Comparison of ENCODE assay signal across 27 mouse cellular contexts in the genomic region with DNA sequence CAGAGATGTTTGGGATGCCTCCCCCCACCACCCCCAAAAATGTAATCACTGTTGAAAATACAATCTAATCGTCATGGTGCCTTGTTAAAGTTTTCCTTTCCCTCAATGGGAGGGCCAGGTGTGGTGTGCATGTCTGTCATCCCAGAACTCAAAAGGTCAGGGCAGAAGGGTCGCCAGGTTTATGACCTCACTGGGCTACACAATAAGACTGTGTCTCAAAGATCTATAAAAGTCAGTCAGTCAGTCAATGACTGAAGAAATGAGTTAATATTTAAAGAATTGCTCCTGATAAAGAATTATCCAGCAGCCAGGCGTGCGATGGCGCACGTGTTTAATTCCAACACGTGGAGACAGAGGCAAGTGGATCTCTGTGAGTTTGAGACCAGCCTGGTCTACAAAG.
DNase-seq lines count a peak whose midpoint lies in the region; ATAC-seq and TF ChIP-seq lines count a peak whose summit lies in the region.
"Had no signal": no experiment of that assay in that cellular context is flagged by ENCODE, and none has a peak within 500 bp of the region (broad histone marks: within the 10 kb centered on the region; RNA-seq: fewer than 3 reads in every experiment).

No protein-coding gene starts in this region.

- no peaks in the 10 kb centered on the region for H3K27me3 ChIP-seq in liver, adult 2 months (ENCODE audit: control insufficient read depth, insufficient read depth, low read length)
- H3K27me3 ChIP-seq in liver, embryonic 11.5 days (replicated peaks; ENCODE audit: control insufficient read depth, insufficient read depth, low read length): no peaks in the 10 kb centered on the region
- H3K27me3 ChIP-seq in intestine, embryonic 14.5 days (replicated peaks; ENCODE audit: control insufficient read depth, insufficient read depth, low read length): no peaks in the 10 kb centered on the region
- H3K27me3 ChIP-seq in intestine, embryonic 15.5 days (replicated peaks): no peaks in the 10 kb centered on the region
- H3K27me3 ChIP-seq: forebrain, embryonic 13.5 days; heart, embryonic 13.5 days had no signal

- 24% methylated on average over 7 of the region's 7 CpGs for WGBS in liver, adult 2 months
- WGBS in liver, embryonic 11.5 days: 75% methylated on average over 7 of the region's 7 CpGs
- WGBS in intestine, embryonic 14.5 days: 74% methylated on average over 7 of the region's 7 CpGs
- 55% methylated on average over 7 of the region's 7 CpGs for WGBS in intestine, embryonic 15.5 days

- no peak overlapping the region for H3K4me3 ChIP-seq in liver, adult 2 months (ENCODE audit: insufficient read depth, low read depth, low read length)
- no peak overlapping the region for H3K4me3 ChIP-seq in liver, embryonic 11.5 days (ENCODE audit: low read depth, low read length)
- no peak overlapping the region for H3K4me3 ChIP-seq in intestine, embryonic 14.5 days (ENCODE audit: low read depth, low read length)
- H3K4me3 ChIP-seq in intestine, embryonic 15.5 days (replicated peaks): no peak overlapping the region
- H3K4me3 ChIP-seq: embryonic facial prominence, embryonic 10.5 days; embryonic facial prominence, embryonic 13.5 days; erythroblast, embryonic 14.5 days; forebrain, embryonic 13.5 days; heart, adult 2 months; heart, embryonic 10.5 days; heart, embryonic 13.5 days had no signal

- peak overlapping the region; percentile 42 for H3K27ac ChIP-seq in liver, adult 2 months (replicated peaks; ENCODE audit: insufficient read depth, low read depth, low read length)
- H3K27ac ChIP-seq in liver, embryonic 11.5 days (ENCODE audit: low read depth, low read length): no peak overlapping the region
- no peak overlapping the region for H3K27ac ChIP-seq in intestine, embryonic 14.5 days (ENCODE audit: low read depth)
- H3K27ac ChIP-seq in intestine, embryonic 15.5 days: no peak overlapping the region
- H3K27ac ChIP-seq: embryonic facial prominence, embryonic 10.5 days; embryonic facial prominence, embryonic 13.5 days; forebrain, embryonic 13.5 days; heart, adult 2 months; heart, embryonic 10.5 days; heart, embryonic 13.5 days; hindbrain, embryonic 14.5 days had no signal

- H3K79me2 ChIP-seq in liver, adult 2 months (ENCODE audit: control insufficient read depth, insufficient read depth, low read length): peaks cover 10% of the 10 kb centered on the region; the same call in 1 of the 2 replicates

- no peak overlapping the region for H3K4me2 ChIP-seq in liver, embryonic 11.5 days
- no peak overlapping the region for H3K4me2 ChIP-seq in intestine, embryonic 14.5 days (ENCODE audit: low read length)
- H3K4me2 ChIP-seq in intestine, embryonic 15.5 days (replicated peaks): no peak overlapping the region
- H3K4me2 ChIP-seq: embryonic facial prominence, embryonic 13.5 days; forebrain, embryonic 13.5 days; heart, embryonic 13.5 days; hindbrain, embryonic 14.5 days had no signal

- no peak overlapping the region for H3K9ac ChIP-seq in liver, adult 2 months (ENCODE audit: low read depth, low read length)
- no peak overlapping the region for H3K9ac ChIP-seq in liver, embryonic 11.5 days (ENCODE audit: low read depth, low read length)
- no peak overlapping the region for H3K9ac ChIP-seq in intestine, embryonic 14.5 days (ENCODE audit: low read length)
- no peak overlapping the region for H3K9ac ChIP-seq in intestine, embryonic 15.5 days
- H3K9ac ChIP-seq: embryonic facial prominence, embryonic 13.5 days; forebrain, embryonic 13.5 days; heart, embryonic 13.5 days; hindbrain, embryonic 14.5 days had no signal

- ATAC-seq in liver, embryonic 11.5 days (replicated peaks; ENCODE audit: low FRiP score): no peak
- ATAC-seq in intestine, embryonic 14.5 days (replicated peaks; ENCODE audit: low FRiP score, low TSS enrichment, low read depth): peak; percentile 69; the same call in 1 of the 2 replicates
- peak; percentile 78; the same call in 1 of the 2 replicates for ATAC-seq in intestine, embryonic 15.5 days
- ATAC-seq: CD4-positive, CD25-positive, alpha-beta regulatory T cell, adult 4 months; forebrain, embryonic 13.5 days; forebrain, embryonic 16.5 days had no signal

- TF ChIP-seq POLR2A in liver, adult 2 months (IDR thresholded peaks at IDR 0.05; ENCODE audit: extremely low read depth, insufficient read depth, low read length): no peak

- H3K36me3 ChIP-seq in liver, adult 2 months (ENCODE audit: control insufficient read depth, insufficient read depth, low read length): no peaks in the 10 kb centered on the region
- no peaks in the 10 kb centered on the region for H3K36me3 ChIP-seq in liver, embryonic 11.5 days (ENCODE audit: control insufficient read depth, insufficient read depth, low read length)
- H3K36me3 ChIP-seq in intestine, embryonic 14.5 days (ENCODE audit: control insufficient read depth, insufficient read depth, low read length): 0 out of 2 replicates have a peak, but pooled peaks cover 7% of the 10 kb centered on the region
- no peaks in the 10 kb centered on the region for H3K36me3 ChIP-seq in intestine, embryonic 15.5 days
- H3K36me3 ChIP-seq: embryonic facial prominence, embryonic 13.5 days; heart, embryonic 13.5 days had no signal

- DNase-seq in liver, adult 2 months (ENCODE audit: extremely low read depth, low read depth, low spot score): peak; percentile 89
- no peak for DNase-seq in liver, embryonic 11.5 days (ENCODE audit: low spot score)
- DNase-seq in intestine, embryonic 14.5 days (ENCODE audit: low spot score): no peak
- DNase-seq in yolk sac, embryonic 10.5 days (ENCODE audit: low spot score): peak; percentile 37
- no peak for DNase-seq in cerebellum, postnatal 4 days (ENCODE audit: low spot score in 2 of 2)
- DNase-seq: adrenal gland, adult 2 months; adrenal gland, postnatal 14 days; cerebellum, adult 11 months; cerebellum, adult 2 months; cerebellum, adult 9-11 months; cerebellum, postnatal 25 days; embryo, embryonic 11 days; gastrocnemius, postnatal 10 days; gastrocnemius, postnatal 36 days; heart, adult 2 months; heart, postnatal 14 days; heart, postnatal 4 days had no signal

- TF ChIP-seq CTCF in liver, adult 2 months (IDR thresholded peaks at IDR 0.05; ENCODE audit: low read depth, low read length): no peak

- no peaks in the 10 kb centered on the region for H3K9me3 ChIP-seq in liver, embryonic 11.5 days (ENCODE audit: control insufficient read depth, low read length)
- no peaks in the 10 kb centered on the region for H3K9me3 ChIP-seq in intestine, embryonic 14.5 days (ENCODE audit: control insufficient read depth, low read length)
- H3K9me3 ChIP-seq in intestine, embryonic 15.5 days: no peaks in the 10 kb centered on the region
- H3K9me3 ChIP-seq: embryonic facial prominence, embryonic 10.5 days; embryonic facial prominence, embryonic 13.5 days; forebrain, embryonic 13.5 days; heart, embryonic 10.5 days; heart, embryonic 13.5 days had no signal

- peaks cover 13% of the 10 kb centered on the region for H3K4me1 ChIP-seq in liver, adult 2 months (ENCODE audit: control insufficient read depth, insufficient read depth, low read length)
- no peaks in the 10 kb centered on the region; the same call in 1 of the 2 replicates for H3K4me1 ChIP-seq in liver, embryonic 11.5 days (replicated peaks; ENCODE audit: control insufficient read depth, insufficient read depth, low read length)
- peaks cover 14% of the 10 kb centered on the region; the same call in 1 of the 2 replicates for H3K4me1 ChIP-seq in intestine, embryonic 14.5 days (replicated peaks; ENCODE audit: control insufficient read depth, insufficient read depth, low read length)
- H3K4me1 ChIP-seq in intestine, embryonic 15.5 days (replicated peaks): peaks cover 7% of the 10 kb centered on the region
- H3K4me1 ChIP-seq: forebrain, embryonic 13.5 days had no signal

Comparison
In these comparisons a context has a peak if more than half of its experiments do, and no peak if none do; other contexts are left out.
1. DNase-seq: peak in liver, adult 2 months (single experiment) and yolk sac, embryonic 10.5 days (single experiment); none in liver, embryonic 11.5 days (single experiment), intestine, embryonic 14.5 days (single experiment) and cerebellum, postnatal 4 days (0 of 2).